Mouse (Mus musculus) limb, embryonic 11.5 days (tissue): Measurements from ENCODE around the gene Kctd11. TPM values are rescaled to one million over a fixed set of nuclear protein-coding genes. Genes with fewer than 3 reads are reported as not detected.

Experiments used
- ATAC-seq: fragments of 200-750 bp; cut with Nextera tagmentation; 2 replicates; pipeline ENCODE4 v1.8.0; 2017; ENCODE audit warnings: low read depth; ENCODE audit not compliant: insufficient number of reproducible peaks, low FRiP score, low TSS enrichment
- DNase-seq: peaks from one replicate; pipeline ENCODE4 v3.0.0-alpha.2; 2015; ENCODE audit warnings: low spot score
- H3K27ac ChIP-seq: fragments of 300-500 bp; sonication (generic); replicated peaks from 2 replicates; pipeline ENCODE4 v1.5.1; 2014; ENCODE audit warnings: low read depth, mild to moderate bottlenecking, low read length
- H3K27me3 ChIP-seq: fragments of 300-500 bp; sonication (generic); 2 replicates; pipeline ENCODE4 v1.6.1; 2014; ENCODE audit warnings: mild to moderate bottlenecking, low read length, mixed read lengths; ENCODE audit not compliant: control insufficient read depth, insufficient read depth
- H3K36me3 ChIP-seq: fragments of 300-500 bp; sonication (generic); 2 replicates; pipeline ENCODE4 v1.6.1; 2014; ENCODE audit warnings: mild to moderate bottlenecking, low read length, moderate library complexity, mixed read lengths; ENCODE audit not compliant: control insufficient read depth, insufficient read depth
- H3K4me1 ChIP-seq: fragments of 300-500 bp; sonication (generic); 2 replicates; pipeline ENCODE4 v1.6.1; 2014; ENCODE audit warnings: low read length, mixed read lengths; ENCODE audit not compliant: control insufficient read depth, insufficient read depth
- H3K4me2 ChIP-seq: fragments of 300-500 bp; sonication (generic); 2 replicates; pipeline ENCODE4 v1.6.1; 2014; ENCODE audit warnings: low read depth, mild to moderate bottlenecking, moderate library complexity; ENCODE audit not compliant: severe bottlenecking
- H3K4me3 ChIP-seq: fragments of 300-500 bp; sonication (generic); 2 replicates; pipeline ENCODE4 v1.5.1; 2014; ENCODE audit warnings: low read depth, low read length
- H3K9ac ChIP-seq: fragments of 300-500 bp; sonication (generic); 2 replicates; pipeline ENCODE4 v1.6.1; 2014; ENCODE audit warnings: mild to moderate bottlenecking, low read length
- H3K9me3 ChIP-seq: fragments of 300-500 bp; sonication (generic); 2 replicates; pipeline ENCODE4 v1.6.1; 2016; ENCODE audit warnings: low read length; ENCODE audit not compliant: control insufficient read depth
- WGBS: fragments of 180-500 bp; shearing (Covaris S2); extraction: QIAGEN DNeasy Blood & Tissue Kit; methylation state at CpG from one replicate; pipeline ENCODE4 v1.1.7; 2014; 5-methylcytosine and 5-hydroxymethylcytosine counted together
- polyA plus RNA-seq: library from polyadenylated mRNA; unstranded; fragments of >200 nt; fragmentation: Nextera tagmentation; extraction: Ambion mirVana; gene quantifications from 2 replicates; pipeline ENCODE4 v1.2.1, GENCODE M21; 2014

The Kctd11 gene
- polyA plus RNA-seq, 1 experiment from 2014 or later: 3.7 TPM

DNA sequence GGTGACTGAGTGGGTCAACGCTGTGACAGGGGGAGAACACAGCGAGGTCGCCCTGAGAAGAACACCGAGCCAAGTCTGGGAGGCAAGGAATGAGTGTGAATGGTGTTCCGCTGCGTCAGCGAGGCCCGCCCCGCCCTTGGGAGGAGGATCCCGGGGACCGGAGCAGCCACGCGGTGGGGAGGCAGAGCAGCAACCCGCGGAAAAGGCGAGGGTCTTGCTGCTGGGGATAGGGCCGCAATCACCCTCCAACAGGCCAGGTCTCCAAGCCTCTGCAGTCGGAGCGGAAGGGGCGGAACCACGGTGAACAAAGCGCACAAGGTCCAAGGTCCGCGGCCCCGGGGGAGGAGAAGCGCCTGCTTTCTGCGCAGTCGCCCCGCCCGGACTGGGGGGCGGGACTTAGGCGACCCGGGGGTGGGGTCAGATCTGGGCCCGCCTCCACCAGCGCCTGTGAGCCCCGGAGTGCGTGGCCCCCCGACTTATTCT, 35.0 kb downstream of the Kctd11 start, which contains the start of gene Plscr3:
Gene Plscr3, plus strand, starts transcription at position 179 of the 483 bp plus-strand sequence.
- H3K27me3 ChIP-seq: no peaks in the 10 kb centered on the region
- H3K4me3 ChIP-seq: peak within 1 kb of the TSS; percentile 74
- ATAC-seq: peak; percentile 88

DNA sequence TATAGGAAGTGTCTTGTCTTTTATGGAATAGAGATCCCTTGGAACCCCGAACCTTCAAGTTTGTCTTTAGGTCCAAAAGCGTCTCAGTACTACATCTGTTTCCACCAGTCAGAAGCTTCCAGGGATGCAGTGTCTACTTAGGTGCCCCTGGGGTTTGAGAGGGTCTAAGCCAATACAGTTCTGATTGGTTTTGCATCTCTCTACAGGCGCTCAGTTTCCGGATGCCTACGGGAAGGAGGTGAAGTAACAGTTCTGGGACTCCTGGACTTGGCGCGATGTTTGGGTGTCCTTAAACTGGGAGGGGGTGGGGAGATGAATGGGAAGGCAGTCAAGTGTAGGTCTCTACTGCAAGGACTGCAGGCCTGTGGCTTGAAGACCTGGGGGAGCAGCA, 42.5 kb downstream of the Kctd11 start:
- WGBS: 3% methylated on average over 7 of the region's 7 CpGs
- Histone ChIP-seq H3K27me3 (peaks cover 14% of the 10 kb centered on the region), H3K4me1 (peaks cover 24% of the 10 kb centered on the region), H3K27ac (peak overlapping the region; percentile 81), H3K4me3 (peak overlapping the region; percentile 62), H3K9ac (peak overlapping the region; percentile 63), H3K4me2 (peak overlapping the region; percentile 66), H3K36me3 (no peaks in the 10 kb centered on the region), H3K9me3 (no peaks in the 10 kb centered on the region)
- ATAC-seq (peak; percentile 1; the same call in 1 of the 2 replicates), DNase-seq (no peak)

More for the DNA sequence above, 35.0 kb downstream of the Kctd11 start, which contains the start of gene Plscr3:
- H3K4me2 ChIP-seq: peak within 1 kb of the TSS; percentile 75
- peaks cover 10% of the 10 kb centered on the region for H3K36me3 ChIP-seq
- peak; percentile 97 for DNase-seq
- no peaks in the 10 kb centered on the region for H3K9me3 ChIP-seq
- WGBS: under 1% methylated on average over 38 of the region's 38 CpGs
- H3K4me1 ChIP-seq: peaks cover 11% of the 10 kb centered on the region
- H3K27ac ChIP-seq: peak within 1 kb of the TSS; percentile 97
- H3K9ac ChIP-seq: peak within 1 kb of the TSS; percentile 70

DNA sequence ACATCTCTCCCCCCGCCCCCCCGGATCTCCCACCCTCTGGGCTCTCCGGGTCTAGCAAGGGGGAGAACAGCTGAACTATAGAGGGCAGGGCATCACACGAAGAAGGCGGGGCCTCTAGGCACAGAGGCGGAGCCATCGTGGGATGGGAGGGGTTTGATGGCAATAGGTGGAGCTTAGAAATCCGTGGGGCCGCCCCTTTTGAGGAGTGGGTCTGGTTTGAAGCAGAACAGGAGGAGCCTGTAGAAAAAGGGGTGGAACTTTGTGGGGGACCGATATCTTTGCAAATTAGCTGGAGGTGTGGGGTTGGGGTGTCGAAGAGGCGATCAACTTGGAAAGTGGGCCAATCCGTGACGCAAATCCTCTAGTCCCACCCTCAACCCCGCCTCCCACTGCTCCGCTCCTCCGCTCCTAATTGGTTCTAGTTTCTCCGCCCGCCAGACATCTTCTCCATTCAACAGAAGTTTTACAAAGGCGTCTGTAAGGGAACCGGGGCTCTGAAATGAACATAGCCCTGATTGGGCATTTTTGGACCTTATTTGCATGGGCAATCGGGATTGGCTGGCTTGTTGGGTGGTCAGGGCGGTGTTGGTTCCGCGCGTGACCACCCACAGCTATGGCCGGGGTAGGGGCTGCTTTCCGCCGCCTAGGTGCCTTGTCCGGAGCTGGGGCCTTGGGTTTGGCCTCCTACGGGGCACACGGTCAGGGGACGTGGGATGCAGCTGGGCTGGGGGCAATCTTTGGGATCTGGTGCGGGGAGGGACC, 43.1 kb downstream of the Kctd11 start, which contains the start of gene Tmem256:
Gene Tmem256, plus strand, starts transcription at position 563 of the 762 bp plus-strand sequence.
- Histone ChIP-seq H3K4me3 (peak within 1 kb of the TSS; percentile 62), H3K27ac (peak within 1 kb of the TSS; percentile 81), H3K36me3 (no peaks in the 10 kb centered on the region), H3K27me3 (peaks cover 15% of the 10 kb centered on the region), H3K9ac (peak within 1 kb of the TSS; percentile 70), H3K4me2 (peak within 1 kb of the TSS; percentile 85), H3K4me1 (peaks cover 24% of the 10 kb centered on the region), H3K9me3 (no peaks in the 10 kb centered on the region)
- ATAC-seq (peak; percentile 89), DNase-seq (peak; percentile 97)
- under 1% methylated on average over 34 of the region's 34 CpGs for WGBS

DNA sequence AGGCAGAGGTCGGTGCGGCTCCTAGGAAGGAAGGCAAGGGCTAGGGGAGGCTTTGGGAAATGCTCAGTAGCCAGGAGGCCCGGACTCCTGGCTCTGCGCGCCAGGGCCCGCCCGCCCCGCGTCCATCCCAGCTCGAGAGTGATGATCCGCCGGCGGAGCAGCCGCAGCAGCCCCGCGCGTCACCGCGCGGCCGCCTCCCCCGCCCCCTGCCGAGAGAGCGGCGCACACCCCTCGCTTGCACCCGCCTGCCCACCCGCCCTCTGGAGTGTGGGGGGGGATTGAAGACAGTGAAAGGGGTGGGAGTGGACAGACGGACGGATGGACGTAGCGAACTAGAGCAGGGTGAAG, 43.6 kb downstream of the Kctd11 start, which contains the start of gene Nlgn2:
Gene Nlgn2, minus strand, starts transcription at position 181 of the 348 bp plus-strand sequence.
- peak within 1 kb of the TSS; percentile 62 for H3K4me3 ChIP-seq
- no peak for DNase-seq
- ATAC-seq: no peak
- WGBS: under 1% methylated on average over 32 of the region's 32 CpGs
- peak within 1 kb of the TSS; percentile 85 for H3K4me2 ChIP-seq
- peaks cover 18% of the 10 kb centered on the region for H3K27me3 ChIP-seq
- H3K9me3 ChIP-seq: no peaks in the 10 kb centered on the region
- peak within 1 kb of the TSS; percentile 70 for H3K9ac ChIP-seq
- H3K36me3 ChIP-seq: no peaks in the 10 kb centered on the region
- H3K27ac ChIP-seq: peak within 1 kb of the TSS; percentile 81
- peaks cover 24% of the 10 kb centered on the region for H3K4me1 ChIP-seq

DNA sequence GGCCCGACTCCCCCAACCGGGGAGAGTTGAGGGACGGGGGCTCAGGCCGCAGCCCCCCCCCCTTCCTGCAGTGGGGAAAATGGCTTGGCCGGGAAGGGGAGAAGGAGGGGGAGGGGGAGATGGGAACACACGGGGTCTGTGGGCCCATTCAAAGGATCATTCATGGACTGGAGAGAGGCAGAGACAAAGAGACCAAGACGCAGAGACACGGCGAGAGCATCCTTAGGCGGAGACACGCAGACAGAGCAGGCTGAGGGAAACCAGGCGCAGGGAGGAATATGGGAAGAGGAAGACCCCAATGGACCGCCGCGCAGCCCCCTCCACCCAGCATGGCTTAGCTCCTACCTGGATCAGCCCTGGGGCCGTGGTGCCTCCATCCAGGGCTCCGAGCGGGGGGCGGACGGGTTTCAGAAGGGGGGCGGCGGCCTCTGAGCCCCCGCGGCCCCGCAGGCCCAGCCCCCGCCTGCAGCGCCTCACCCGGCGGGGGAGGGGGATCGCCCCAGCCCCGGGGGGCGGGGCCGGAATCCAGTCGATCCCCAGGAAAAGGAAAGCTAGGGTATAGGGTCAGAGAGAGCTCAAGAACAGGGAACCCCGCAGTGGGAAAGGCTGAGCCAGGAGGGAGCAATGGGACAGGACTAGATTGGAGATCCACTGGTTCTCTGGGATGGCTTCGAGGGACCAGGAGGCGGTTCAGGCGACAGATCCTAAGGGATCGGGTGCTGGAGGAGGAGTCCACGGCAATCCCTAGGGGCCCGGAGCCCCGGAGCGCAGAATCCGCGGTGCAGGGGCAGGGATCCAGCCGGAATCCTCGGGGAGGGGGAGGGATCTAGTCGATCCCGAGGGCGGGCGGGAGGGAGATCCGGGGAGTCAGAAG, 44.3 kb downstream of the Kctd11 start:
- peak overlapping the region; percentile 62 for H3K4me3 ChIP-seq
- DNase-seq (peak; percentile 62), ATAC-seq (no peak)
- H3K4me1 ChIP-seq: peaks cover 24% of the 10 kb centered on the region
- H3K27me3 ChIP-seq: peaks cover 18% of the 10 kb centered on the region
- peak overlapping the region; percentile 85 for H3K4me2 ChIP-seq
- no peaks in the 10 kb centered on the region for H3K36me3 ChIP-seq
- peak overlapping the region; percentile 23 for H3K27ac ChIP-seq
- 0% methylated on average over 48 of the region's 52 CpGs for WGBS
- H3K9ac ChIP-seq: peak overlapping the region; percentile 70
- H3K9me3 ChIP-seq: no peaks in the 10 kb centered on the region

DNA sequence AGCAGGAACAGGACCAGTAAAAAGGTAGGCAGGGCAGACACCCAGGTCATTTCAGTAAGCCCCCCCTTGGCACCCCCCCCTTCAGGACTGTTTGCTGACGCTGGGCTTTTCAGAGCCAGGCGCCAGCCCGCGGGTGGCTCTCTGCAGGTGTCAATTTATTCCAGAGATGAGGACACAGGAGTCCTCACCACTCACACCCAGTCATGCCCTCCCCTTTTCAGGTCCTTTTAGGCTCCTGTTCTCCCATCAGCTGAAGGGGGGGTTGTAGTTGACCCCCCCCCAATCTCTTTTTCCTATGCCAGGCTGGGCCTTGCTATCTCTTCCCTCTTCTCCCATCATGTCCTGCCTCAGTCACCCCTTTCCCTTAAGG, 45.3 kb downstream of the Kctd11 start:
- peak overlapping the region; percentile 62 for H3K4me3 ChIP-seq
- ATAC-seq (no peak), DNase-seq (no peak)
- H3K4me2 ChIP-seq: peak overlapping the region; percentile 85
- peaks cover 24% of the 10 kb centered on the region for H3K4me1 ChIP-seq
- H3K9ac ChIP-seq: no peak overlapping the region
- 0 out of 2 replicates have a peak overlapping the region, but pooled peaks have one; percentile 31 for H3K27ac ChIP-seq
- WGBS: 5% methylated on average over 4 of the region's 4 CpGs
- no peaks in the 10 kb centered on the region for H3K9me3 ChIP-seq
- no peaks in the 10 kb centered on the region for H3K36me3 ChIP-seq
- H3K27me3 ChIP-seq: peaks cover 18% of the 10 kb centered on the region

DNA sequence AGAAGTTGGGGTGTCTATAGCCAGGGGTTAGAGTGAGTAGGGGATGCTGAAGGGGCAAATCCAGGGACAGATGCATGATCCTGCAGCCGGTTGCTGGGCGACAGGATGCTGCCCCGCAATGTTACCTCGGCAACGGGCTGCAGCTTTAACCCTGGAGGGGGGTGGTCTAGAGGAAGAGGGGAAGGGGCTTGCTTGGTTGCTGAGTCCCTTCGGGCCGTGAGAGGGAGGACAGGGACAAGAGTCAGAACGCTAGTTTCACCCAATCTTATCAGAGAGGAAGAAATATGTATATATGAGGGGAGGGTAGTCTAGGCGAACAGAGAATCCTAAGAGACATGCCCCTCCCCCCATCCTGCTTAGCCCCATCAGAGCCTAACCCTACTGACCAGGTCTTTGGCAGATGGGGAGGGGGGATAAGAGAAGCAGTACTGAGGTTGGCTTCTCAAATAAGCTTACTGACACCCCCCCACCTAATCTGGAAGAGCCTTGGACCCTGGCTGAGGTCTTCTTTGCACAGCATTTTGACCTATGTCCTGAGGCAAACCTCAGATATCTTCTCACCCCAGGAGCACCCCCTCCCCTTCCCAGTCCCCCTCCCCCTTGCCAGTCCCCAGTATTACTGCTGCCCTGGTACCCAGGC, 45.8 kb downstream of the Kctd11 start:
- Histone ChIP-seq H3K9me3 (no peaks in the 10 kb centered on the region), H3K4me3 (peak overlapping the region; percentile 62), H3K27me3 (peaks cover 18% of the 10 kb centered on the region), H3K4me2 (peak overlapping the region; percentile 85), H3K36me3 (no peaks in the 10 kb centered on the region), H3K9ac (no peak overlapping the region), H3K4me1 (peaks cover 24% of the 10 kb centered on the region), H3K27ac (no peak overlapping the region)
- 4% methylated on average over 9 of the region's 9 CpGs for WGBS
- ATAC-seq: no peak
- DNase-seq: peak; percentile 54
